Mouse (Mus musculus) E14TG2a.4 (cell line): Measurements from ENCODE around the gene Lrrc4c.

ENCODE experiments used
- CTCF ChIP-seq: conservative IDR thresholded peaks from 2 replicates; pipeline ENCODE4 v1.5.1; 2014; ENCODE audit warnings: low read length
- NANOG ChIP-seq: IDR thresholded peaks from 2 replicates; pipeline ENCODE4 v1.6.1; 2014; ENCODE audit warnings: borderline replicate concordance, low read length, mixed read lengths
- POU5F1 ChIP-seq: IDR thresholded peaks from 2 replicates; pipeline ENCODE4 v1.6.1; 2014; ENCODE audit warnings: low read length, borderline replicate concordance

GRCm38 (mm10) chr2:96461566-96461965, 143.6 kb downstream of the Lrrc4c start:
- TF ChIP-seq CTCF = no peak
- TF ChIP-seq NANOG = no peak
- no peak for TF ChIP-seq POU5F1
